Mouse (Mus musculus) testis, adult 2 months (tissue): ENCODE results near the gene Olfr558.

Source experiments
- CTCF ChIP-seq: fragments of 200-500 bp; IDR thresholded peaks from 2 replicates; pipeline ENCODE4 v1.5.1; 2012; ENCODE audit warnings: low read depth, mild to moderate bottlenecking, inconsistent platforms, low read length, moderate library complexity; ENCODE audit not compliant: control insufficient read depth, insufficient read depth, insufficient replicate concordance
- POLR2A ChIP-seq: fragments of 200-500 bp; IDR thresholded peaks from 2 replicates; pipeline ENCODE4 v1.6.1; 2012; ENCODE audit warnings: low read depth, mild to moderate bottlenecking, inconsistent platforms, low read length, moderate library complexity; ENCODE audit not compliant: control insufficient read depth

DNA sequence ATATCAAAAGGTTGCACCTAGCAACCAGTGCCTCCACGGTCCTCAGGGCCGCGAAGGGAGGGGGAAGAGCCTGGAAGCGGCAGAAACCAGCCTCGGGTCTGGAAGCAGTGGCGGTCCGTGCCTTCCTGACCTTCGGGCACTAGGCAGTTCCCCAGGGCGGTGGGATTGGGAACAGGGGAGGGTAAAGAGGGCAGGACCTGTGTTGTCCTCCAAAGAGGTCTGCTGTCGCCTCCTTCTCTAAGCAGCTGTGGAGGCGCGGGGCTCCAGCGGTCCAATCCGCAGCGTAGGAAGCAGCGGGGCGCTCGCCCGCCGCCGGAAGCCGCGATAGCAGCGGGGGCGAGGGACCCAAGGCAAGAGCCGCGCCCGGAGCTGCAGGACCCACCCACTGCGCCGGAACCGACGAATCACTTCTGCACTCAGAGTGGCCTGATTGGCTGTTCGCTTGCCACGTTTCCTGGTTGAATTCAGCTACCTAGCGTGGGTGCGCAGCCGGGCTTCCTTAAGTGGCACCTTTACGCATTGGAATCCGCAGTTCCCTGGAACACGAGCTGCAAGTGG, 15.0 kb upstream of the Olfr558 start, which contains the start of gene Trim68:
- TF ChIP-seq CTCF = no peak
- TF ChIP-seq POLR2A = peak; percentile 53; the same call in 1 of the 2 replicates
